Mouse (Mus musculus) retina, postnatal 1 day (tissue): Measurements from ENCODE around the gene Dnmt3b.

Source experiments
- DNase-seq: peaks from one replicate; pipeline ENCODE4 v3.0.0-alpha.2; 2012

Gene Dnmt3b

GRCm38 (mm10) chr2:153649298-153650013, at the start of gene Dnmt3b:
Dnmt3b (plus strand) TSS chr2:153649450.
- DNase-seq, result peak; percentile 86

- peak; percentile 54 for DNase-seq
Measured at GRCm38 (mm10) chr2:153600021-153600666, 49.1 kb upstream of the Dnmt3b start.

DNA sequence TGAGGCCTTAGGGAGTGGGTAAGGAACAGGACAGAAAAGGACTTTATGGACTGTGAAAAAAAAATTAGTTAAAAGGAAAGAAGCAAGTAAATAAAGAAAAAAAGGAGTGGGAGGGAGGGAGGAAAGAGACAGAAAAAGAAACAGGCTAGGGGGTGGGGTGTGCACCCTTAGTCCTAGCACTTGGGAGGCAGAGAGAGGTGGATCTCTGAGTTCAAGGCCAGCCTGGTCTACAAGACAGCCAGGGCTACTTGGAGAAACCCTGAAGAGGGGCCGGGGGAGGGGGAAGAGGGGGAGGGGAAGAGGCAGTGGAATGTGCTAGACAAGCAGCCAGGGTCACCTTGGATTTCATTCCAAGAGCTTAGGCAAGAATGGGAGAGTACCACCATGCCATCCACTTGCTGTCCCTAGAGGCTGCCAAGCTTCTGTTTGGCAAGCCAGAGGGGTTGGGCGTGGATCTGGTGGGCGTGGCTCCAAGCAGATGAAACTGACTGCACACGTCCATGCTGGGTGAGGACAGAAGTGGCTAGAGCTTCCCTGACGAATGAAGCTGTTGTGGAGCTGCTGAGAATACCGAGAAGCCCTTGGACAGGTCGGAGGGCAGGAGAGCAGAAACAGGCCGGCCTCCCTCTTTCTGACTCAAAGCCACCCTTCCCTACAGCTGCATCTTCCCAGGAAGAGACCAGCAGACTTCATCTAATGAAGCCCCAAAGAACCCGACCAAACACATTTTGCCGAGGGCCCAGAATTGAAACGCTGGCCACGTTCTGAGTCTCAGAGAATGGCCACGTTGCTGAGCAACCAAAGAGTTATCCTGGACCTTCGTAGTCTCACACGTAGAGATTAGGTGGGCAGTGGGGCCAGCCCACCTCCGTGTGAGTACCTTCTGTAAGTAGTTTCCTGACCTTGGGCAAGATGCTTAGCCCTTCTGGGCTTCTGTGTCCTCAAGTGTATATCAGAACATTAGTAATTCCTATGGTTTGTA, 48.3 kb upstream of the Dnmt3b start:
- DNase-seq, result peak; percentile 24

DNA sequence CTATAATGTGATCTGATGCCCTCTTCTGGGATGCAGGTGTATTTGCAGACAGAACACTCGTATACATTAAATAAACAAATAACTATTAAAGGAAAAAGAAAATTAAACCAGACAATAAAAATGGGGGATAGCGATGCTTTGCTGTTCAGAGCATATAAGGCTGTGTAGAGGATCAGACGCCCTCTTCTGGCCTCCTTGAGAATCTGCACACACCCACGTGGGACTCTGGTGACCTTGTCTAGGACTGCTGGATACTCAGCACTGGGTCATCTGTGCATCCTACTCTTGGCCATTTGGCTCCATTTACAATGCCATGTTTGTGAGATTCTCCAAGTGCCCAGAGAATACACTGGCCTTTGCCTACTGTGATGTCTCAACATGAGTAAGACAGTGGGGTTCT, 45.5 kb upstream of the Dnmt3b start:
- DNase-seq, result peak; percentile 44

DNA sequence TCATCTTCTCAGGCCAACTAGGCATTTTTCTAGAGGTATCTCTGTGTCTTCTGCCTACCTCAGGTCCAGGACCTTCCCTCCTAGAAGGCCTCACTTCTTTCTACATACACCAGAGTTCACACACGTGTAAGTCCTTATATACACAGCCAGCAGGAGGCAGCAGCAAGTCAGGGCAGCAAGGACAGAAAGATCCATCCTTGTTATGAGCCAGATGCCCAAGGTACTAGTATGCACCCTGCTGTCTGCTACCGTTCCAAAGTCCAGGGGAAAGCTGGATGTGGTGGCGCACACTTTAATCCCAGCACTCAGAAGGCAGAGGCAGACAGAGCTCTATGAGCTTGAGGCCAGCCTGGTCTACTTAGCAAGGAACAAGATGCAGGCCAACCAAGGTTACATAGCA, 42.8 kb upstream of the Dnmt3b start:
- no peak for DNase-seq

DNA sequence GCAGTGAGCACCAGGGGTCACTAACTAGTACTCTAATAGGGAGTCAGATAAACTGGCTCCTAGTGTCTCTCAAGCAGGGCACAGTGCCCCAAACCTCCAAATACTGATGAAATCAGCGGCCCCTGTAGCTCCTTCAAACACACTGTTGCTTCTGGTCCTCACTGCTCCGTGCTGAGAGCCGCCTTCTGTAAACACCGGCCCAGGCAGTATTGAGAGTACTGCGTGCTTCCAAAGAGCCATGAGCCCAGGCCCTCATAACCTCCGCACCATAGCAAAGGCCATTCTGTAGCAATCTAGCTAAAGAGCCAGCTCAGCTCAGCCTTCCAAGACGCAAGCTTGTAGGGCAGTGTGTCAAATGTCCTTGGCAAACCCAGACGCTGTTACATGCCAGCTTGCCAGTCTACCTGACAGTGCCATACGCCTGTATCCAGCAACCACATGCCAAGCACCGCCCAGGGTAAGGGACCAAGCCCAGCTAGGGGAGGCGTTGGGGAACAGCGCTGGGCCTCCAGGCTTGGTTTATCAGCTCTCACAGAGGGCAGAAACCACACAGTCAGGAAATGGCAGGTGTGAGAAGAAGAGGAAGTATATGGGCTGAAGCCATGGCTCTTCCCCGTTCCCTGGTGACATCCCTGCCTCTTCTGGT, 41.3 kb upstream of the Dnmt3b start:
- no peak for DNase-seq

GRCm38 (mm10) chr2:153609058-153609457, 40.2 kb upstream of the Dnmt3b start:
- peak; percentile 11 for DNase-seq

- peak; percentile 92 for DNase-seq
Measured at GRCm38 (mm10) chr2:153609548-153609947, 39.7 kb upstream of the Dnmt3b start.

DNA sequence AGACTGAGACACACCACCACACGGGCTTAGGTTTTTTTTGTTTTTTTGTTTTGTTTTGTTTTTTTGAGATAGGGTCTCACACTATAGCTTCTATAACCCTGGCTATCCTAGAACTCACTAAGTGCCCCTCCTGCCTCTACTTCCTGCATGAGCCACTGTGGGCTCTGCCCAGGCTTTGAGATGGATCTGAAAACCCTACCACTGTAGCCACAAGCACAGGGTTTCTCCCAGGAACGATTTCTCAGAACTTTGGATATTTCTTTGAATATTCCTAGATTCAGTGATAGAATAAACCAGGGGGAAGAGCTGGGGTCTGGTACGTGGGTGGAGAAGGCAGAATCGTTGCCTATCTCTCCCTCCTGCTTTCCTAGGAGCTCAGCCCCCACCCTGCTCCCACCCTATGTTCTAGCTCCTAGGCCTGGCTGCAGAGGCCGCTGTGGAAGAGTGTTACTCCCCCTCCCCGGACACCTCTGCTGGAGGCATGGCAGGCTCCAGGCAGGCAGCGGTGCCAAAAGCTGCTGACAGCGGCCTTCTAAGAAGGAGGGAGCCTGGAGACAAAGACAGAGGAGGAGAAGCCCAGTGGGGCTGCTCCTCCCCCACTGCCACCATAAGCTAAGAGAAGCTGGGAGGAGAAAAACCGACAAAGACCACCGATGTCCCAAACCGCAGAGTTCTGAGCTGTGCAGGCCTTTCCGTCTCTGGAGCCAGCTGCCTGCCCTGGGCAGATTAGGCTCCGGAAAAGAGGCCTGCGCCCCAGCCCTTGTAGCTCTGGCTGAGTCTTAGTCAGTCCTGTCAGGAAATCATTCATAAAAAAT, 38.6 kb upstream of the Dnmt3b start:
- DNase-seq, result peak; percentile 51

GRCm38 (mm10) chr2:153611241-153611630, 38.0 kb upstream of the Dnmt3b start:
- peak; percentile 24 for DNase-seq

DNA sequence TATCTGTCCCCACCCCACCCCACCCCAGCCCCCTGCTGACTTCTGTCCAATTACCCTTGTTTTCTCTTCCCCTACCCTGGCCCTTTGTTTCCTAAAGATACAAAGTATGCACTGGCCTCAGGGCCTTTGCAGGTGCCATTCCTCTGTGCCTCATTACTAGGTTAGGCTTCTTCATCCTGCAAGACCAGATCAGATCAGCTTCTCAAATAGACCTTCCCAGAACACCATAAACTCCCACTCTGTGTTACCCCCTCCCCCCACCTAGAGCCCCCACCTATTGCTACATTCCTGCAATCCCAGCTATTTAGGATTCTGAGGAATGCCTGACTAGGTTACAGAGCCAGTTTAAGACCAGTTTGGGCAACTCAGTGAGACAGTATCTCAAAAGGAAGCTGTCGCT, 37.5 kb upstream of the Dnmt3b start:
- no peak for DNase-seq

DNA sequence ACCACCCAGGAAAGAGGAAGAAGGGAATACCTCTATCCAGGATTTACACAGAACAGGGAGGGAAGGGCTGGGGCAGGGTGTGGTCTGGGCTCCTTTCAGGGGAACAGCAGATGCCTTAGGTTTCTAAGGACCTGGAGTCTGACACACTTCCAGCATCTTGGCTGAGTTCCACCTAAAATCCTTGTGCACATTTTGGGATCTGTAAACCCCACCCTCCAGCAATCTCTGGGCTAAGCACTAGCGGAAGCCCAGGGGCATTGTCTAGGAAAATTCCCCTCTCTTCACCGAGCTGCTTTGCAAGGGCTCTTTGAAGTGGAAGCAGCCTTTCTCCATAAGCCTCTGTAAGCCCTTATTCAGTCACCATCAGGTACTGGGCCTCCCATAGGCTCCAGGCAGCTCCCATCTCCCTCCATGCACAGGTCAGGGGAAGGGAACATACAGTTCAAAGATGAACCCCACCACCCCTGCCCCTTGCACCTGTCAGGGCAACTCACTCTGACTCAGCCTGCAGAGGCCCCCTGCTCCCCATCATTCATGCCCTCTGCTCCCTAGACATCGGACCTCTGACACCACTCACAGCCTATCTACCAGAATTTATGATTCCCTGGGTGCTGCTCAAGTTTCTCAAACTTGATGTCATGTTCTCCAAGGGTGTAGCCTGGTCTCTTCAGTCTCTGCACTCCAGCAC, 36.5 kb upstream of the Dnmt3b start:
- peak; percentile 18 for DNase-seq

GRCm38 (mm10) chr2:153616893-153617292, 32.4 kb upstream of the Dnmt3b start:
- no peak for DNase-seq

DNA sequence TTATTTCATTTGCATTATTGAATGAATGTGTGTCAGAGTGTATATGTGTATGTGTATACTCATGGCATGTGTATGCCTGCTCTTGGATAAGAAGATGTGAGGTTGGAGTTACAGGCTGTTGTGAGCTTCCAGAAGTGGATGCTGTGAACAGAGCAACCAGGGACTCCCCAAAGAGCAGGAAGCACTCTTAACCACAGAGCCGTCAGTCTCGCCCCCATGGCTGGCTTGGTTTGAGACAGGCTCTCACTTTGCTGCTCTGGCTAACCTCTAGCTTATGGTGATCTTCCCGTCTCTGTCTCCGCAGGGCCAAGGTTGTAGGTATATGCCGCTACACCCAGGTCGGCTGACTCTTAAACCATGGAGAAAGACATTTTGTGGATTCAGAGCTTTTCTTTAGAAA, 30.8 kb upstream of the Dnmt3b start:
- no peak for DNase-seq

- no peak for DNase-seq
Measured at GRCm38 (mm10) chr2:153618889-153619288, 30.4 kb upstream of the Dnmt3b start.

DNA sequence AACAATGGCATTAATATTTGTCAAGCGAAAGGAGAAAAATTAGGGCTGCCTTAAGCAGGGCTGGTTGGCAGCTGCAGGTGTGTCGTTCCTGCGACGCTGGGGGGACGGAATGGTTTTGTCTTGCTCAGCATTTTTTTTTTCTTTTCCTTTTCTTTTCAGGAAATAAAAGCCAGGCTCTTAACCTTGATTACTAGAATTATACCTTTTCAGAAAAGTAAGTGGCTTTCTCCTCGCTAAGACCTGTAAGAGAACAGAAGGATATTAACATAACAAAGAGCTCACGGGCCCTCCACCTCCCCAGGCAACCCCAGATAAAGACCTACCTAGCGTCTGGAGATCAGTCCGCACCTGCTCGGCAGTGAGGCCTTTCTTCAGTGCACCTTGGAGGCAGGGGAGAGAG, 26.8 kb upstream of the Dnmt3b start:
- DNase-seq, result no peak

DNA sequence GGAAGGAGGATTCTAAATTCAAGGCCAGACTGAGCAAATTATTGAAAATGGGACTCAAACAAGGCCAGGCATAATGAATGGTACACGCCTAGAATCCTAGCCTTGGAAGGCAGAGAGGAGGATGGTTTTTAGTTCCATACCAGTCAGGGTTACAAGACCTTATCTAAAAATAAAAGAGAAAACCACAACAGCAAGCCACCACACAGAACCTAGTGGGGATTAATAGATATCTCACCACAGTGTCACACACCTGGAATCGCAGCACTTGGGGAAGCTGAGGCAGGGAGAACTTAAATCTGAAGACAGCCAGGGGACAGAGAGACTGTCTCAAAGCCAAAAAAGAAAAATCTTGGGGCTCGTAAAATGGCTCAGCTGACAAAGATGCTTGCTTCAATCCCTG, 18.3 kb upstream of the Dnmt3b start:
- DNase-seq, result no peak

- DNase-seq, result peak; percentile 92
Measured at GRCm38 (mm10) chr2:153631976-153632870, 17.0 kb upstream of the Dnmt3b start, which contains the start of gene Commd7. Commd7 (minus strand) TSS chr2:153632781.

GRCm38 (mm10) chr2:153632871-153633226, 16.4 kb upstream of the Dnmt3b start:
- no peak for DNase-seq

GRCm38 (mm10) chr2:153633259-153633658, 16.0 kb upstream of the Dnmt3b start:
- no peak for DNase-seq
